Mouse (Mus musculus): Measurements from ENCODE around the gene Abl1. TPM values are rescaled to one million over a fixed set of nuclear protein-coding genes. Genes with fewer than 3 reads are reported as not detected.

Abl1 gene
- 15.5 and 17.7 TPM in 2 replicates for polyA plus RNA-seq (2015; fragmentation: Nextera tagmentation; extraction: Ambion mirVana)

GRCm38 (mm10) chr2:31688074-31688925 lies at the start of gene Abl1:
Gene Abl1 (plus strand): TSS chr2:31688376.

DNA sequence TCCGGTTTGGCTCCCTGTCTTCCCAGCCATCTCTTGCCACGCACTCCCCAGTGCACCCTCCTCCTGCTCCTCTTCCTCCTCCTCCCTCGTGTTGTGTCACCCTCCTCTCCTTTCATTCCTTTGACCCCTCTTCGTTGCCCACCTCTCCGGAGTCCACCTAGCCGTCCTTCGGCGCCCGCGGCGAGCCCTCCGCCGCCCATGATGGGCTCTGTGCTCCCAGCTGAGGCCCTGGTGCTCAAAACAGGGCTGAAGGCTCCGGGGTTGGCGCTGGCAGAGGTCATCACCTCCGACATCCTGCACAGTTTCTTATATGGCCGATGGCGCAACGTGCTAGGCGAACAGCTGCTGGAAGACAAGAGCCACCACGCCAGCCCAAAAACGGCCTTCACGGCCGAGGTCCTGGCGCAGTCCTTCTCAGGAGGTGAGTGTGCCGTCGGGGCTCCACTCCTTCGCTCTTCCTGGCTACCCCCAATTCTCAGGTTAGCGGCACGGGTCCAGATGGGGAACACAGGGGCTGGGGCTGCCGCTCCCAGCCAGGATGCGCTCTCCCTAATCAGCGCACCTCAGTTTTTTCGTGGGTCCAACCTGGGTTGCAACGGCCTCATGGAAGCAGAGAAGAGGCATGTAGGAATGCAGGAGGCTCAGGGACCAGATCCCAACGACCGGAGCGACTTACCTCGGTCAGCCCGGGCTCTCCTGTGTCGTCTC lies 48.1 kb upstream of the Abl1 start, which contains the start of gene Prdm12:
Gene Prdm12, plus strand, starts transcription at position 137 of the 708 bp plus-strand sequence.

GRCm38 (mm10) chr2:31670551-31671035 lies 17.6 kb upstream of the Abl1 start, which contains the start of gene Exosc2:
Gene Exosc2 (plus strand): TSS chr2:31670715.

GRCm38 (mm10) chr2:31810444-31810843 lies 122.3 kb downstream of the Abl1 start, which contains the start of gene Qrfp:
Gene Qrfp (minus strand): TSS chr2:31810580.

GRCm38 (mm10) chr2:31845896-31846691 lies 157.9 kb downstream of the Abl1 start, which contains the start of gene Fibcd1:
Gene Fibcd1 (minus strand): TSS chr2:31846005.

Other genes with a start within 250 kb of the Abl1 start
- 26.3 and 47.0 TPM in 2 replicates for gene Ass1, start 218.2 kb upstream of the Abl1 start, polyA plus RNA-seq (2015; fragmentation: Nextera tagmentation; extraction: Ambion mirVana)
- gene Fubp3, start 115.7 kb upstream of the Abl1 start, polyA plus RNA-seq (2015; fragmentation: Nextera tagmentation; extraction: Ambion mirVana) = 42.0 and 71.5 TPM in 2 replicates
- not detected in 2 replicates for gene Prdm12, start 48.3 kb upstream of the Abl1 start, polyA plus RNA-seq (2015; fragmentation: Nextera tagmentation; extraction: Ambion mirVana)
- 25.3 and 31.0 TPM in 2 replicates for gene Exosc2, start 17.7 kb upstream of the Abl1 start, polyA plus RNA-seq (2015; fragmentation: Nextera tagmentation; extraction: Ambion mirVana)
- gene Qrfp, start 122.2 kb downstream of the Abl1 start, polyA plus RNA-seq (2015; fragmentation: Nextera tagmentation; extraction: Ambion mirVana) = 0.06 and 0.13 TPM in 2 replicates
- 0.23 and 0.52 TPM in 2 replicates for gene Fibcd1, start 157.6 kb downstream of the Abl1 start, polyA plus RNA-seq (2015; fragmentation: Nextera tagmentation; extraction: Ambion mirVana)
- 0.71 and 2.0 TPM in 2 replicates for gene Lamc3, start 198.9 kb downstream of the Abl1 start, polyA plus RNA-seq (2015; fragmentation: Nextera tagmentation; extraction: Ambion mirVana)